Mouse (Mus musculus): ENCODE data around the gene Clstn3. TPM values are rescaled to one million over a fixed set of nuclear protein-coding genes. Genes with fewer than 3 reads are reported as not detected.
A peak's percentile ranks its signal among the peaks of the same experiment; 100 is the strongest.

Gene Clstn3
- polyA plus RNA-seq, 1 experiment from 2014 or later = 2.7 TPM

GRCm38 (mm10) chr6:124424068-124424498 is 40.5 kb downstream of the Clstn3 start:
- ATAC-seq = peak; percentile 76

GRCm38 (mm10) chr6:124418686-124419085 is 45.9 kb downstream of the Clstn3 start:
- Histone ChIP-seq H3K9me3 (ENCODE audit: control insufficient read depth) (no peaks in the 10 kb centered on the region), H3K27ac (ENCODE audit: low read depth, low read length) (no peak overlapping the region), H3K36me3 (ENCODE audit: control insufficient read depth, insufficient read depth) (no peaks in the 10 kb centered on the region), H3K4me3 (ENCODE audit: low read depth, low read length) (no peak overlapping the region), H3K4me2 (replicated peaks; ENCODE audit: low read depth) (no peak overlapping the region), H3K27me3 (replicated peaks; ENCODE audit: control insufficient read depth, insufficient read depth, low read length) (no peaks in the 10 kb centered on the region), H3K4me1 (replicated peaks; ENCODE audit: control insufficient read depth, insufficient read depth, low read length) (0 out of 2 replicates have a peak, but pooled peaks cover 3% of the 10 kb centered on the region), H3K9ac (ENCODE audit: low read depth, low read length) (no peak overlapping the region)
- TF ChIP-seq CTCF (IDR thresholded peaks at IDR 0.05; ENCODE audit: low read depth) = no peak
- 85% methylated on average over 3 of the region's 3 CpGs for WGBS
- ATAC-seq = no peak

More at GRCm38 (mm10) chr6:124424068-124424498, 40.5 kb downstream of the Clstn3 start:
- H3K4me1 ChIP-seq (replicated peaks; ENCODE audit: control insufficient read depth, insufficient read depth, low read length) = no peaks in the 10 kb centered on the region; the same call in 1 of the 2 replicates
- H3K9ac ChIP-seq (ENCODE audit: low read depth, low read length) = no peak overlapping the region
- H3K4me3 ChIP-seq (ENCODE audit: low read depth, low read length) = no peak overlapping the region
- H3K27ac ChIP-seq (ENCODE audit: low read depth, low read length) = no peak overlapping the region; the same call in 1 of the 2 replicates
- H3K27me3 ChIP-seq (replicated peaks; ENCODE audit: control insufficient read depth, insufficient read depth, low read length) = no peaks in the 10 kb centered on the region
- no peak overlapping the region for H3K4me2 ChIP-seq (replicated peaks; ENCODE audit: low read depth)
- H3K9me3 ChIP-seq (ENCODE audit: control insufficient read depth) = no peaks in the 10 kb centered on the region
- no peak for TF ChIP-seq CTCF (IDR thresholded peaks at IDR 0.05; ENCODE audit: low read depth)
- no peaks in the 10 kb centered on the region for H3K36me3 ChIP-seq (ENCODE audit: control insufficient read depth, insufficient read depth)
- WGBS = 4% methylated on average over 1 of the region's 1 CpGs

- H3K9ac ChIP-seq (ENCODE audit: low read depth, low read length) = peak overlapping the region; percentile 69
- H3K27me3 ChIP-seq (replicated peaks; ENCODE audit: control insufficient read depth, insufficient read depth, low read length) = no peaks in the 10 kb centered on the region
- H3K4me1 ChIP-seq (replicated peaks; ENCODE audit: control insufficient read depth, insufficient read depth, low read length) = 0 out of 2 replicates have a peak, but pooled peaks cover 3% of the 10 kb centered on the region
- peak overlapping the region; percentile 86 for H3K4me2 ChIP-seq (replicated peaks; ENCODE audit: low read depth)
- peaks cover 12% of the 10 kb centered on the region for H3K36me3 ChIP-seq (ENCODE audit: control insufficient read depth, insufficient read depth)
- no peaks in the 10 kb centered on the region for H3K9me3 ChIP-seq (ENCODE audit: control insufficient read depth)
- TF ChIP-seq CTCF (IDR thresholded peaks at IDR 0.05; ENCODE audit: low read depth) = peak; percentile 91
- peak overlapping the region; percentile 91 for H3K4me3 ChIP-seq (ENCODE audit: low read depth, low read length)
- 8% methylated on average over 21 of the region's 21 CpGs for WGBS
- peak; percentile 65 for ATAC-seq
- peak overlapping the region; percentile 90 for H3K27ac ChIP-seq (ENCODE audit: low read depth, low read length)
Measured at GRCm38 (mm10) chr6:124415347-124416088, 49.1 kb downstream of the Clstn3 start.

- Histone ChIP-seq H3K4me3 (ENCODE audit: low read depth, low read length) (peak within 1 kb of the TSS; percentile 91), H3K36me3 (ENCODE audit: control insufficient read depth, insufficient read depth) (peaks cover 12% of the 10 kb centered on the region), H3K27ac (ENCODE audit: low read depth, low read length) (peak within 1 kb of the TSS; percentile 90), H3K27me3 (replicated peaks; ENCODE audit: control insufficient read depth, insufficient read depth, low read length) (no peaks in the 10 kb centered on the region), H3K9ac (ENCODE audit: low read depth, low read length) (peak within 1 kb of the TSS; percentile 89), H3K4me2 (replicated peaks; ENCODE audit: low read depth) (peak within 1 kb of the TSS; percentile 86), H3K4me1 (replicated peaks; ENCODE audit: control insufficient read depth, insufficient read depth, low read length) (0 out of 2 replicates have a peak, but pooled peaks cover 3% of the 10 kb centered on the region), H3K9me3 (ENCODE audit: control insufficient read depth) (no peaks in the 10 kb centered on the region)
- 1% methylated on average over 34 of the region's 36 CpGs for WGBS
- peak; percentile 91 for ATAC-seq
- no peak for TF ChIP-seq CTCF (IDR thresholded peaks at IDR 0.05; ENCODE audit: low read depth)
Measured at GRCm38 (mm10) chr6:124414927-124415325, 49.7 kb downstream of the Clstn3 start, which contains the start of gene Pex5. TSS of gene Pex5 (minus strand) at chr6:124415067.

- Histone ChIP-seq H3K27me3 (replicated peaks; ENCODE audit: control insufficient read depth, insufficient read depth, low read length) (no peaks in the 10 kb centered on the region), H3K4me1 (replicated peaks; ENCODE audit: control insufficient read depth, insufficient read depth, low read length) (0 out of 2 replicates have a peak, but pooled peaks cover 3% of the 10 kb centered on the region), H3K36me3 (ENCODE audit: control insufficient read depth, insufficient read depth) (peaks cover 12% of the 10 kb centered on the region), H3K4me3 (ENCODE audit: low read depth, low read length) (peak overlapping the region; percentile 91), H3K27ac (ENCODE audit: low read depth, low read length) (peak overlapping the region; percentile 90), H3K4me2 (replicated peaks; ENCODE audit: low read depth) (peak overlapping the region; percentile 86), H3K9ac (ENCODE audit: low read depth, low read length) (peak overlapping the region; percentile 89), H3K9me3 (ENCODE audit: control insufficient read depth) (no peaks in the 10 kb centered on the region)
- WGBS = 2% methylated on average over 36 of the region's 45 CpGs
- peak; percentile 23 for ATAC-seq
- no peak for TF ChIP-seq CTCF (IDR thresholded peaks at IDR 0.05; ENCODE audit: low read depth)
Measured at GRCm38 (mm10) chr6:124414150-124414926, 50.3 kb downstream of the Clstn3 start.

- no peaks in the 10 kb centered on the region for H3K27me3 ChIP-seq (replicated peaks; ENCODE audit: control insufficient read depth, insufficient read depth, low read length)
- no peak for TF ChIP-seq CTCF (IDR thresholded peaks at IDR 0.05; ENCODE audit: low read depth)
- peak overlapping the region; percentile 91 for H3K4me3 ChIP-seq (ENCODE audit: low read depth, low read length)
- no peak overlapping the region for H3K27ac ChIP-seq (ENCODE audit: low read depth, low read length)
- H3K9ac ChIP-seq (ENCODE audit: low read depth, low read length) = peak overlapping the region; percentile 89
- WGBS = 60% methylated on average over 3 of the region's 3 CpGs
- 0 out of 2 replicates have a peak, but pooled peaks cover 3% of the 10 kb centered on the region for H3K4me1 ChIP-seq (replicated peaks; ENCODE audit: control insufficient read depth, insufficient read depth, low read length)
- ATAC-seq = no peak
- no peaks in the 10 kb centered on the region for H3K9me3 ChIP-seq (ENCODE audit: control insufficient read depth)
- peak overlapping the region; percentile 86 for H3K4me2 ChIP-seq (replicated peaks; ENCODE audit: low read depth)
- peaks cover 12% of the 10 kb centered on the region for H3K36me3 ChIP-seq (ENCODE audit: control insufficient read depth, insufficient read depth)
Measured at GRCm38 (mm10) chr6:124413770-124414149, 50.8 kb downstream of the Clstn3 start.

Data from intestine, postnatal 0 days (tissue).